19 mouse cellular contexts compared by ENCODE assay signal in the genomic region with DNA sequence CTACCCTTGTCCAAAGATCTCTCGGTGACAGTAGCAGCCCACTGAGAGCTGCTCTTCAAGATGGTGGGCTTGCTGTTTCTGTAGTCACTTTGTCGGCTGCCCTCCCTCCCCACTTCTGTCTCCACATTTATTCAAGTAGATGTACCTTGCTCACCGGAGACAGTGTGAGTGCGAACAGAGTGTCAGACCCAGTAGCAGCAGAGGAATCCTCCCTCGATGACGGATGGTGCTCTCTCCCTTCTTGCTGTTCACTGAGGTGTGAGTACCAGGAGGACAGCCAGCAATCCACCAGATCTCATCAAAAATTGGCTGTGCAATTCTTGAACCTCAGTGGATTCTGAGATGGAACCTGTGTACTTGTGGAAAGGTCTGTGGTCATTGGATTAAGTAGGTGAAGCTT. TPM values are rescaled to one million over a fixed set of nuclear protein-coding genes. Genes with fewer than 3 reads are reported as not detected.
A peak's percentile ranks its signal among the peaks of the same experiment; 100 is the strongest.
DNase-seq lines count a peak whose midpoint lies in the region; ATAC-seq lines count a peak whose summit lies in the region.
"Had no signal": no experiment of that assay in that cellular context is flagged by ENCODE, and none has a peak within 500 bp of the region (broad histone marks: within the 10 kb centered on the region; RNA-seq: fewer than 3 reads in every experiment).

No protein-coding gene starts in this region.

- H3K9ac ChIP-seq in hindbrain, embryonic 13.5 days = no peak overlapping the region
- no peak overlapping the region for H3K9ac ChIP-seq in hindbrain, embryonic 11.5 days (ENCODE audit: low read depth, low read length)
- no peak overlapping the region for H3K9ac ChIP-seq in midbrain, embryonic 13.5 days (replicated peaks)
- H3K9ac ChIP-seq: limb, embryonic 15.5 days; liver, embryonic 14.5 days; lung, embryonic 14.5 days had no signal

- peaks cover 35% of the 10 kb centered on the region for H3K36me3 ChIP-seq in hindbrain, embryonic 13.5 days
- H3K36me3 ChIP-seq in hindbrain, embryonic 11.5 days (ENCODE audit: control insufficient read depth, insufficient read depth, low read length) = no peaks in the 10 kb centered on the region
- H3K36me3 ChIP-seq in midbrain, embryonic 13.5 days = peaks cover 33% of the 10 kb centered on the region
- peaks cover 2% of the 10 kb centered on the region; the same call in 1 of the 2 replicates for H3K36me3 ChIP-seq in midbrain, embryonic 10.5 days
- H3K36me3 ChIP-seq: limb, embryonic 15.5 days had no signal

- 67% methylated on average over 6 of the region's 6 CpGs for WGBS in hindbrain, embryonic 13.5 days
- WGBS in hindbrain, embryonic 11.5 days = 70% methylated on average over 6 of the region's 6 CpGs
- 71% methylated on average over 6 of the region's 6 CpGs for WGBS in midbrain, embryonic 13.5 days
- 82% methylated on average over 6 of the region's 6 CpGs for WGBS in midbrain, embryonic 10.5 days

- H3K27me3 ChIP-seq in hindbrain, embryonic 13.5 days = no peaks in the 10 kb centered on the region
- H3K27me3 ChIP-seq in hindbrain, embryonic 11.5 days (ENCODE audit: control insufficient read depth, insufficient read depth, low read length) = no peaks in the 10 kb centered on the region; the same call in 1 of the 2 replicates
- H3K27me3 ChIP-seq in midbrain, embryonic 13.5 days = no peaks in the 10 kb centered on the region
- H3K27me3 ChIP-seq in midbrain, embryonic 10.5 days (ENCODE audit: low read depth, poor library complexity, severe bottlenecking) = peaks cover 32% of the 10 kb centered on the region

- peak overlapping the region; percentile 23; the same call in 1 of the 2 replicates for H3K27ac ChIP-seq in hindbrain, embryonic 13.5 days
- H3K27ac ChIP-seq in hindbrain, embryonic 11.5 days (ENCODE audit: low read depth, low read length) = no peak overlapping the region
- no peak overlapping the region for H3K27ac ChIP-seq in midbrain, embryonic 13.5 days
- no peak overlapping the region for H3K27ac ChIP-seq in midbrain, embryonic 10.5 days (replicated peaks)
- H3K27ac ChIP-seq: heart, adult 2 months; kidney, postnatal 0 days; limb, embryonic 15.5 days; liver, embryonic 14.5 days had no signal

- DNase-seq in cerebellum, postnatal 25 days = peak; percentile 44 to 47
- DNase-seq in hindbrain, embryonic 11.5 days (ENCODE audit: low spot score) = no peak
- DNase-seq in midbrain, embryonic 10.5 days (ENCODE audit: low spot score) = no peak
- DNase-seq in right cerebral cortex, postnatal 36 days (ENCODE audit: low spot score in 2 of 2) = no peak
- DNase-seq: adrenal gland, adult 2 months; gastrocnemius, postnatal 25 days; heart, adult 2 months; kidney, adult 18-20 months; left cerebral cortex, postnatal 4 days; lung, embryonic 14.5 days; right cerebral cortex, postnatal 14 days; spleen, adult 18-20 months had no signal

- H3K9me3 ChIP-seq in hindbrain, embryonic 13.5 days = no peaks in the 10 kb centered on the region
- H3K9me3 ChIP-seq in hindbrain, embryonic 11.5 days (ENCODE audit: control insufficient read depth, low read length) = no peaks in the 10 kb centered on the region
- H3K9me3 ChIP-seq in midbrain, embryonic 13.5 days = no peaks in the 10 kb centered on the region
- H3K9me3 ChIP-seq in midbrain, embryonic 10.5 days (replicated peaks) = no peaks in the 10 kb centered on the region
- H3K9me3 ChIP-seq: limb, embryonic 15.5 days had no signal

- H3K4me3 ChIP-seq in hindbrain, embryonic 13.5 days = no peak overlapping the region
- no peak overlapping the region for H3K4me3 ChIP-seq in hindbrain, embryonic 11.5 days (ENCODE audit: low read depth, low read length)
- H3K4me3 ChIP-seq in midbrain, embryonic 13.5 days (replicated peaks) = no peak overlapping the region
- no peak overlapping the region for H3K4me3 ChIP-seq in midbrain, embryonic 10.5 days
- H3K4me3 ChIP-seq: heart, adult 2 months; limb, embryonic 15.5 days had no signal

- peaks cover 41% of the 10 kb centered on the region for H3K4me1 ChIP-seq in hindbrain, embryonic 13.5 days (replicated peaks)
- no peaks in the 10 kb centered on the region; the same call in 1 of the 2 replicates for H3K4me1 ChIP-seq in hindbrain, embryonic 11.5 days (replicated peaks; ENCODE audit: control insufficient read depth, insufficient read depth, low read length)
- H3K4me1 ChIP-seq in midbrain, embryonic 13.5 days (replicated peaks) = peaks cover 44% of the 10 kb centered on the region
- H3K4me1 ChIP-seq in midbrain, embryonic 10.5 days = peaks cover 44% of the 10 kb centered on the region

- ATAC-seq in cerebellum, adult (ENCODE audit: insufficient number of reproducible peaks, low FRiP score, low TSS enrichment) = no peak
- no peak for ATAC-seq in hindbrain, embryonic 13.5 days (ENCODE audit: low FRiP score)
- ATAC-seq in hindbrain, embryonic 11.5 days (ENCODE audit: low FRiP score) = no peak
- ATAC-seq in midbrain, embryonic 13.5 days = no peak
- ATAC-seq: inflammation-experienced regulatory T-cells, adult 6 months had no signal

- H3K4me2 ChIP-seq in hindbrain, embryonic 13.5 days = peak overlapping the region; percentile 86; the same call in 1 of the 2 replicates
- no peak overlapping the region for H3K4me2 ChIP-seq in hindbrain, embryonic 11.5 days (replicated peaks; ENCODE audit: low read depth, low read length)
- H3K4me2 ChIP-seq in midbrain, embryonic 13.5 days (replicated peaks) = peak overlapping the region; percentile 90; the same call in 1 of the 2 replicates
- H3K4me2 ChIP-seq: limb, embryonic 15.5 days; lung, embryonic 14.5 days had no signal

RNA-seq across cellular contexts. Expression of gene Gnao1, which starts 6.5 kb away (rescaled TPM):
- polyA plus RNA-seq in hindbrain, embryonic 13.5 days (2015; fragmentation: Nextera tagmentation; extraction: Ambion mirVana) = 145 and 150 TPM in 2 replicates
- 38.9 and 39.6 TPM in 2 replicates for polyA plus RNA-seq in hindbrain, embryonic 11.5 days (2014; fragmentation: Nextera tagmentation; extraction: Ambion mirVana)
- 125 and 140 TPM in 2 replicates for polyA plus RNA-seq in midbrain, embryonic 13.5 days (2015; fragmentation: Nextera tagmentation; extraction: Ambion mirVana)
- polyA plus RNA-seq in midbrain, embryonic 10.5 days (2016; fragmentation: Nextera tagmentation; extraction: Ambion mirVana) = 13.1 and 25.4 TPM in 2 replicates

Comparison
In these comparisons a context has a peak if more than half of its experiments do, and no peak if none do; other contexts are left out.
1. DNase-seq: peak in cerebellum, postnatal 25 days (2 of 2); none in hindbrain, embryonic 11.5 days (single experiment), midbrain, embryonic 10.5 days (single experiment) and right cerebral cortex, postnatal 36 days (0 of 2).